In genomic region chr14:61310963-61311362, GRCm38 (mm10) we compare ENCODE assay signal across 11 mouse cellular contexts. TPM values are rescaled to one million over a fixed set of nuclear protein-coding genes. Genes with fewer than 3 reads are reported as not detected.
DNase-seq lines count a peak whose midpoint lies in the region; ATAC-seq and TF ChIP-seq lines count a peak whose summit lies in the region.
"Had no signal": no experiment of that assay in that cellular context is flagged by ENCODE, and none has a peak within 500 bp of the region (broad histone marks: within the 10 kb centered on the region; RNA-seq: fewer than 3 reads in every experiment).

No protein-coding gene starts in this region.

- H3K4me1 ChIP-seq in heart, embryonic 14.5 days (ENCODE audit: control insufficient read depth in 2 of 2, insufficient read depth in 2 of 2, low read length in 2 of 2) = peaks cover 16 to 20% of the 10 kb centered on the region in 2 experiments
- peaks cover 17% of the 10 kb centered on the region; the same call in 1 of the 2 replicates for H3K4me1 ChIP-seq in heart, embryonic 10.5 days
- H3K4me1 ChIP-seq in midbrain, embryonic 14.5 days (ENCODE audit: control insufficient read depth, insufficient read depth, low read length) = no peaks in the 10 kb centered on the region
- no peaks in the 10 kb centered on the region for H3K4me1 ChIP-seq in midbrain, embryonic 16.5 days (ENCODE audit: control insufficient read depth, insufficient read depth, low read length)

- H3K9ac ChIP-seq in heart, embryonic 14.5 days (ENCODE audit: low read length) = no peak overlapping the region; the same call in 1 of the 2 replicates
- no peak overlapping the region for H3K9ac ChIP-seq in midbrain, embryonic 14.5 days (replicated peaks; ENCODE audit: low read length)
- H3K9ac ChIP-seq in midbrain, embryonic 16.5 days (ENCODE audit: low read depth, low read length) = no peak overlapping the region

- DNase-seq in heart, embryonic 10.5 days (ENCODE audit: low spot score) = no peak
- peak; percentile 37 for DNase-seq in midbrain, embryonic 14.5 days
- peak; percentile 19 to 50 for DNase-seq in heart, postnatal 14 days
- DNase-seq in layer of hippocampus, postnatal 36 days = no peak
- no peak for DNase-seq in urinary bladder, postnatal 4 days (ENCODE audit: low spot score in 2 of 2)
- DNase-seq: thymus, postnatal 14 days had no signal

- WGBS in heart, embryonic 14.5 days = 51% methylated on average over 12 of the region's 12 CpGs
- 64% methylated on average over 12 of the region's 12 CpGs for WGBS in heart, embryonic 10.5 days
- WGBS in midbrain, embryonic 14.5 days = 69% methylated on average over 12 of the region's 12 CpGs
- 67% methylated on average over 12 of the region's 12 CpGs for WGBS in midbrain, embryonic 16.5 days

- no peaks in the 10 kb centered on the region for H3K9me3 ChIP-seq in heart, embryonic 14.5 days (ENCODE audit: control insufficient read depth, low read length)
- H3K9me3 ChIP-seq in heart, embryonic 10.5 days = no peaks in the 10 kb centered on the region
- no peaks in the 10 kb centered on the region for H3K9me3 ChIP-seq in midbrain, embryonic 14.5 days (ENCODE audit: control insufficient read depth, low read length)
- no peaks in the 10 kb centered on the region for H3K9me3 ChIP-seq in midbrain, embryonic 16.5 days (replicated peaks; ENCODE audit: control insufficient read depth, low read length, poor library complexity, severe bottlenecking)

- H3K27me3 ChIP-seq in heart, embryonic 14.5 days (ENCODE audit: control insufficient read depth, insufficient read depth, low read length) = no peaks in the 10 kb centered on the region
- H3K27me3 ChIP-seq in heart, embryonic 10.5 days (ENCODE audit: insufficient read depth, poor library complexity, severe bottlenecking) = no peaks in the 10 kb centered on the region
- no peaks in the 10 kb centered on the region for H3K27me3 ChIP-seq in midbrain, embryonic 14.5 days (ENCODE audit: control insufficient read depth, insufficient read depth, low read length)
- H3K27me3 ChIP-seq in midbrain, embryonic 16.5 days (ENCODE audit: control insufficient read depth, insufficient read depth, low read depth, low read length) = no peaks in the 10 kb centered on the region
- H3K27me3 ChIP-seq in myocyte (ENCODE audit: control insufficient read depth, insufficient read depth, insufficient read length) = peaks cover 5% of the 10 kb centered on the region
- H3K27me3 ChIP-seq: Patski had no signal

- H3K4me2 ChIP-seq in heart, embryonic 14.5 days (ENCODE audit: low read length) = peak overlapping the region; percentile 23
- no peak overlapping the region for H3K4me2 ChIP-seq in midbrain, embryonic 14.5 days (ENCODE audit: low read length)
- H3K4me2 ChIP-seq in midbrain, embryonic 16.5 days (ENCODE audit: low read length) = no peak overlapping the region
- peak overlapping the region; percentile 8 for H3K4me2 ChIP-seq in myocyte (ENCODE audit: low read depth)

- ATAC-seq in heart, embryonic 14.5 days (ENCODE audit: insufficient number of reproducible peaks, insufficient read depth, low FRiP score, low read depth) = no peak
- ATAC-seq in midbrain, embryonic 14.5 days (ENCODE audit: low FRiP score, low TSS enrichment) = no peak
- no peak for ATAC-seq in midbrain, embryonic 16.5 days
- ATAC-seq: Patski had no signal

- TF ChIP-seq POLR2A in myocyte (IDR thresholded peaks at IDR 0.05; ENCODE audit: insufficient read length, low read depth) = no peak

- H3K79me2 ChIP-seq in myocyte (ENCODE audit: control insufficient read depth, insufficient read depth) = no peaks in the 10 kb centered on the region

- H3K4me3 ChIP-seq in heart, embryonic 14.5 days (ENCODE audit: control insufficient read depth in 1 of 2, insufficient read depth in 1 of 2, low read depth in 1 of 2, low read length in 2 of 2) = no peak overlapping the region
- no peak overlapping the region for H3K4me3 ChIP-seq in heart, embryonic 10.5 days
- H3K4me3 ChIP-seq in midbrain, embryonic 14.5 days (replicated peaks; ENCODE audit: low read depth, low read length) = no peak overlapping the region
- no peak overlapping the region for H3K4me3 ChIP-seq in midbrain, embryonic 16.5 days (ENCODE audit: low read depth, low read length)
- no peak overlapping the region for H3K4me3 ChIP-seq in myocyte

- H3ac ChIP-seq in myocyte (ENCODE audit: control insufficient read depth, insufficient read length) = no peak overlapping the region

- intact Hi-C loops in heart, postnatal 14 days (cut with DNase I) = loop anchor here (1.0 kb wide), 1 partner anchor 19 kb away; no protein-coding TSS in a partner anchor

- H3K27ac ChIP-seq in heart, embryonic 14.5 days (replicated peaks in 1 of 2; ENCODE audit: control insufficient read depth in 1 of 2, insufficient read depth in 1 of 2, low read depth in 2 of 2, low read length in 2 of 2) = no peak overlapping the region
- H3K27ac ChIP-seq in heart, embryonic 10.5 days = no peak overlapping the region
- H3K27ac ChIP-seq in midbrain, embryonic 14.5 days (replicated peaks; ENCODE audit: low read depth, low read length) = no peak overlapping the region
- H3K27ac ChIP-seq in midbrain, embryonic 16.5 days (ENCODE audit: low read length) = no peak overlapping the region

- H3K36me3 ChIP-seq in heart, embryonic 14.5 days (ENCODE audit: control insufficient read depth, insufficient read depth, low read length) = no peaks in the 10 kb centered on the region
- no peaks in the 10 kb centered on the region for H3K36me3 ChIP-seq in heart, embryonic 10.5 days
- H3K36me3 ChIP-seq in midbrain, embryonic 14.5 days (ENCODE audit: control insufficient read depth, insufficient read depth, low read length) = no peaks in the 10 kb centered on the region
- H3K36me3 ChIP-seq in midbrain, embryonic 16.5 days (ENCODE audit: control insufficient read depth, insufficient read depth, low read length) = no peaks in the 10 kb centered on the region
- no peaks in the 10 kb centered on the region for H3K36me3 ChIP-seq in myocyte (ENCODE audit: control insufficient read depth, insufficient read depth)

TF ChIP-seq in myocyte, 11 proteins besides CTCF, POLR2A, EP300 and RAD21:
- no peak for TF ChIP-seq MAX (IDR thresholded peaks at IDR 0.05; ENCODE audit: low read depth)

RNA-seq across cellular contexts. Expression of gene Arl11, which starts 1.4 kb away (rescaled TPM):
- 0.88 and 1.3 TPM in 2 replicates for polyA plus RNA-seq in heart, embryonic 14.5 days (2014; fragmentation: Nextera tagmentation; extraction: Ambion mirVana)
- 0.12 and 0.29 TPM in 2 replicates for polyA plus RNA-seq in heart, embryonic 10.5 days (2016; fragmentation: Nextera tagmentation; extraction: Ambion mirVana)
- 0.47 TPM in 1 of 2 replicates, not detected in the other for polyA plus RNA-seq in midbrain, embryonic 14.5 days (2014; fragmentation: Nextera tagmentation; extraction: Ambion mirVana)
- 0.46 and 0.64 TPM in 2 replicates for polyA plus RNA-seq in midbrain, embryonic 16.5 days (2015; fragmentation: Nextera tagmentation; extraction: Ambion mirVana)
- under 1 TPM; 0.83 to 0.96 TPM for total RNA-seq in heart, postnatal 14 days (2021)
- polyA plus RNA-seq in myocyte (2012; fragmentation: generic; extraction: Trizol) = not detected
- total RNA-seq in layer of hippocampus, postnatal 36 days (2021) = under 1 TPM; 0.22 to 0.68 TPM
- polyA plus RNA-seq: Patski had no signal

RNA-seq across cellular contexts. Expression of gene Ebpl, which starts 49.3 kb away (rescaled TPM):
- 4.3 and 6.3 TPM in 2 replicates for polyA plus RNA-seq in heart, embryonic 14.5 days (2014; fragmentation: Nextera tagmentation; extraction: Ambion mirVana)
- 6.8 and 8.8 TPM in 2 replicates for polyA plus RNA-seq in heart, embryonic 10.5 days (2016; fragmentation: Nextera tagmentation; extraction: Ambion mirVana)
- polyA plus RNA-seq in midbrain, embryonic 14.5 days (2014; fragmentation: Nextera tagmentation; extraction: Ambion mirVana) = 7.6 and 8.8 TPM in 2 replicates
- polyA plus RNA-seq in midbrain, embryonic 16.5 days (2015; fragmentation: Nextera tagmentation; extraction: Ambion mirVana) = 9.4 and 10.0 TPM in 2 replicates
- total RNA-seq in heart, postnatal 14 days (2021) = 1 to 10 TPM; 1.1 to 1.2 TPM
- polyA plus RNA-seq in myocyte (2012; fragmentation: generic; extraction: Trizol) = 1.3 TPM
- total RNA-seq in layer of hippocampus, postnatal 36 days (2021) = 1 to 10 TPM; 5.3 to 6.3 TPM

RNA-seq across cellular contexts. Expression of gene Sgcg, which starts 52.7 kb away (rescaled TPM):
- 41.0 and 44.1 TPM in 2 replicates for polyA plus RNA-seq in heart, embryonic 14.5 days (2014; fragmentation: Nextera tagmentation; extraction: Ambion mirVana)
- 0.39 and 1.8 TPM in 2 replicates for polyA plus RNA-seq in heart, embryonic 10.5 days (2016; fragmentation: Nextera tagmentation; extraction: Ambion mirVana)
- polyA plus RNA-seq in midbrain, embryonic 14.5 days (2014; fragmentation: Nextera tagmentation; extraction: Ambion mirVana) = not detected in 2 replicates
- polyA plus RNA-seq in midbrain, embryonic 16.5 days (2015; fragmentation: Nextera tagmentation; extraction: Ambion mirVana) = 0.24 TPM in 1 of 2 replicates, not detected in the other
- total RNA-seq in heart, postnatal 14 days (2021) = 100 to 1,000 TPM; 199 to 202 TPM
- polyA plus RNA-seq in myocyte (2012; fragmentation: generic; extraction: Trizol) = 60.1 TPM
- not detected for total RNA-seq in layer of hippocampus, postnatal 36 days (2021)
- polyA plus RNA-seq: liver, adult 2 months; Patski had no signal

Comparison
In these comparisons a context has a peak if more than half of its experiments do, and no peak if none do; other contexts are left out.
1. DNase-seq: peak in midbrain, embryonic 14.5 days (single experiment) and heart, postnatal 14 days (2 of 2); none in heart, embryonic 10.5 days (single experiment), layer of hippocampus, postnatal 36 days (0 of 2) and urinary bladder, postnatal 4 days (0 of 2).
2. RNA of gene Sgcg, which starts 52.7 kb away (polyA plus RNA-seq): 60.1 TPM in myocyte (single experiment) and 41.0 to 44.1 TPM in heart, embryonic 14.5 days; 0.39 to 1.8 TPM in heart, embryonic 10.5 days, 0.24 TPM in midbrain, embryonic 16.5 days and not detected in midbrain, embryonic 14.5 days; every median in the first group is over 10 times any median in the second.
3. H3K4me2 ChIP-seq: peak in heart, embryonic 14.5 days (single experiment) and myocyte (single experiment); none in midbrain, embryonic 14.5 days (single experiment) and midbrain, embryonic 16.5 days (single experiment).